Mouse (Mus musculus) small intestine, adult 2 months (tissue): ENCODE measurements around the gene Samd14. TPM values are rescaled to one million over a fixed set of nuclear protein-coding genes. Genes with fewer than 3 reads are reported as not detected.

Experiments
- H3K27ac ChIP-seq: fragments of 200-500 bp; 2 replicates; pipeline ENCODE4 v1.5.1; 2012; ENCODE audit warnings: low read depth, low read length, control low read depth, inconsistent platforms; ENCODE audit not compliant: insufficient read depth
- H3K27me3 ChIP-seq: fragments of 200-500 bp; 2 replicates; pipeline ENCODE4 v1.6.1; 2012; ENCODE audit warnings: mild to moderate bottlenecking, moderate library complexity, low read length, inconsistent platforms; ENCODE audit not compliant: control insufficient read depth, insufficient read depth
- H3K36me3 ChIP-seq: fragments of 200-500 bp; 2 replicates; pipeline ENCODE4 v1.6.1; 2012; ENCODE audit warnings: mild to moderate bottlenecking, low read length, control low read depth, inconsistent platforms; ENCODE audit not compliant: control insufficient read depth, insufficient read depth
- H3K4me1 ChIP-seq: fragments of 200-500 bp; 2 replicates; pipeline ENCODE4 v1.6.1; 2012; ENCODE audit warnings: low read length, inconsistent platforms, mixed read lengths; ENCODE audit not compliant: control insufficient read depth, insufficient read depth, insufficient read length
- H3K4me3 ChIP-seq: fragments of 200-500 bp; 2 replicates; pipeline ENCODE4 v1.5.1; 2012; ENCODE audit warnings: low read depth, mild to moderate bottlenecking, control low read depth, inconsistent platforms, low read length, moderate library complexity
- CTCF ChIP-seq: fragments of 200-500 bp; IDR thresholded peaks from 2 replicates; pipeline ENCODE4 v1.5.1; 2012; ENCODE audit warnings: low read depth, mild to moderate bottlenecking, control low read depth, inconsistent platforms, low read length, moderate library complexity, mixed read lengths; ENCODE audit not compliant: insufficient replicate concordance, insufficient read length; ENCODE audit errors: extremely low read depth
- POLR2A ChIP-seq: fragments of 200-500 bp; IDR thresholded peaks from 2 replicates; pipeline ENCODE4 v1.6.1; 2012; ENCODE audit warnings: low read depth, mild to moderate bottlenecking, control low read depth, inconsistent platforms, low read length, moderate library complexity
- WGBS: fragments of 180-500 bp; shearing (Covaris S2); methylation state at CpG from one replicate; pipeline ENCODE4 v1.1.7; 2018; 5-methylcytosine and 5-hydroxymethylcytosine counted together
- polyA plus RNA-seq: library from polyadenylated mRNA; depleted of rRNA; stranded (reverse); fragments of >200 nt; gene quantifications from 2 replicates; pipeline ENCODE4 v1.2.3, GENCODE M21; 2012; rRNA removed

Samd14 gene
- polyA plus RNA-seq, 1 experiment: 7.2 TPM

DNA sequence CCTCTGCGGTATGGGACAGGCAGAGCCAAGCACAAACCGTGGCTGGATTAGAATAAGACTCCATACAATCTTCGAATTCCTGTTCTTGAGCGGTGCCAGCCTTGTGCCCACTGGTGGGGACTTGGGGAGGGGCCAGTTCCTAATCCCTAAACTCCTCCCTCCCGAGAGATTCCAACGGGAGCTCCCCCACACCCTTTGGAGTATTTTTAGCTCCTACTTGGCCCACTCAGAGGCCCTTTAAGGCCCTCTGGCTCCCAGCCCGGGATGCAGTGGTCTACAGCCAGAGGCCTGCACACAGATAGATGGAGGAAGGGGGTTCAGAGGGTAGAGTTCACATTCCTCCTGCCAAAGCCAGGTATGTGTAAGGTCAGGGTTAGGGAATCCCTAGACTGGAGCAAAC, 61.6 kb downstream of the Samd14 start:
- H3K27me3 ChIP-seq: no peaks in the 10 kb centered on the region
- WGBS: 58% methylated on average over 7 of the region's 7 CpGs
- peaks cover 39% of the 10 kb centered on the region for H3K4me1 ChIP-seq
- TF ChIP-seq POLR2A (no peak), CTCF (no peak)
- H3K36me3 ChIP-seq: peaks cover 16% of the 10 kb centered on the region
- no peak overlapping the region for H3K27ac ChIP-seq
- no peak overlapping the region for H3K4me3 ChIP-seq

DNA sequence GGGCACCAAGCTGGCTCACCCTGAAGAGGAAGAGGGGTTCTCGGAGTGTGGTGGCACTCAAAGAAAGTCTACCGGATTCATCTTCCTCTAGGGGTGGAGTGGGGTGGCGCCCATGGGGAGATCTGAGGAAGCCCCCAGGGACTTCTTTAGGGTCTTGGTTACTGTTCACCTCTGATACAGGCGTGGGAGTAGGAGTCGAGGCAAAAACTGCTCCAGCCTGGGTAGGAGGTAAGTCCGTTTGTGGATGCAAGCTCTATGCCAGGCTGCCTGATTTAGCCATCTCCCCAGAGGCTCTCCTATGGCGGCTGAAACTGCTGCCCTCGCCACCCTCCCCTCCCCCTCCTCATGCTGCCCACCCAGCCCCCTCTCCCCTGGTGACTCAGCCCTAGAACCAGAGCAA, 62.5 kb downstream of the Samd14 start:
- Histone ChIP-seq H3K27me3 (no peaks in the 10 kb centered on the region), H3K36me3 (peaks cover 10% of the 10 kb centered on the region), H3K4me1 (peaks cover 40% of the 10 kb centered on the region), H3K27ac (no peak overlapping the region), H3K4me3 (no peak overlapping the region)
- 82% methylated on average over 8 of the region's 8 CpGs for WGBS
- no peak for TF ChIP-seq POLR2A
- no peak for TF ChIP-seq CTCF

DNA sequence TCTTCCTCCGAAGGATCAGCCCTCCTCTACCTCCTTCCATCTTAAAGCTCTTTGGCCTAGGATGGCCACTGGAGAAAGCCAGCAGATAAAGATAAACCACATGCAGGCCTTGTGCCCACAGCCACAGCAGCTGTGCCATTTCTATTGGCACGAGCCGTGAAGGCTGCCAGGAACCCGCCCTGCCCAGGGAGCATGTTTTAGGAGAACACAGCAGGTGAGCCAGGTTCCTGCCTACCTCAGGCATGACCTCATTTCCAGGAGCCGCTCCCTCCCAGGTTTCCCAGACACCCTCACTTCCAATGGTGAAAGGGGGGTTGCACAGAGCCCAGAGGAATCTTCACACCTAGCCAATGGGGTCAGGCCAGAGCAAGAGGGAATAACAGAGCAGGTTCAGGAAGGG, 63.1 kb downstream of the Samd14 start:
- WGBS: 17% methylated on average over 5 of the region's 5 CpGs
- TF ChIP-seq CTCF (no peak), POLR2A (no peak)
- Histone ChIP-seq H3K4me3 (no peak overlapping the region), H3K27me3 (no peaks in the 10 kb centered on the region), H3K27ac (0 out of 2 replicates have a peak overlapping the region, but pooled peaks have one; percentile 7), H3K4me1 (peaks cover 38% of the 10 kb centered on the region), H3K36me3 (peaks cover 9% of the 10 kb centered on the region)

DNA sequence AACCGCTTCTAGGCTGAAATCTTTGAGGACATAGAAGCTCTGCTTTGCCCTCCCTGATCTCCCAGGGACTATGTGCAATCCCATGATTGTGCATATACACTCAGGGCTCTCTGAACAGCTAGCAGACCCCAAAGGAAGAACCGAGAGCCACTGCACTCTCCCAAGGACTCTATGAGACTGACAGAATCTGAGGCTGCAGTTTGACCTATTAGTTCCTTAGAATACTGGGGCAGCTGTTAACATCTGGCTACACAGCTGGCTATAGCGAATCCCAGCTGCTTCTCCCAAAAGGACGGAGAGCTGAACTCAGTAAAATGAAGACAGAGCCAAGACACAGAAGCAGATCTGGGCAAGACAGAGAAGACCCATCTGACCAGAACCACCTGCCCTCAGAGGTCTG, 64.2 kb downstream of the Samd14 start:
- H3K36me3 ChIP-seq: peaks cover under 1% of the 10 kb centered on the region
- peak overlapping the region; percentile 88 for H3K4me3 ChIP-seq
- no peaks in the 10 kb centered on the region for H3K27me3 ChIP-seq
- no peak for TF ChIP-seq POLR2A
- TF ChIP-seq CTCF: no peak
- peak overlapping the region; percentile 99 for H3K27ac ChIP-seq
- WGBS: 76% methylated on average over 4 of the region's 4 CpGs
- H3K4me1 ChIP-seq: peaks cover 40% of the 10 kb centered on the region

DNA sequence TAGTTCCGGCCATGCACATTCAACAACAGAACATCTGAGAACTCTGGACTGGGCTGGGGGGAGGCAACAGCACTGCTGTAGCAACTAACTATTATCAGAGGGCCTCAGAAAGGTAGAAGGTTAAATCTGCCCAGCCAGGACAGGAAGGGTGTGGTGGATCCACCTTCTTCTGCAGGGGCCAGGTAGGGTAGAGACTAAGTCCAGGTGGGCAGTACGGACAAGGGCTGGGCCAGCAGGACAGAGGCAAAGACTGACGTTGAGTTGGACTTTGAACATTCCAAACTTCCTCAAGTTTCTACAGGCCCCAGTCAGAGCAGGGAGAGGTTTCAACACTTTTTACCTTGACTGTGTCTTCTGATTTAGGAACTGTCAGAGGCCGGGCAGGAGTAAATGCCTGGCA, 65.0 kb downstream of the Samd14 start:
- Histone ChIP-seq H3K27me3 (no peaks in the 10 kb centered on the region), H3K4me3 (peak overlapping the region; percentile 88), H3K36me3 (no peaks in the 10 kb centered on the region; the same call in none of the 2 replicates), H3K27ac (peak overlapping the region; percentile 99), H3K4me1 (peaks cover 46% of the 10 kb centered on the region)
- no peak for TF ChIP-seq POLR2A
- 18% methylated on average over 4 of the region's 4 CpGs for WGBS

DNA sequence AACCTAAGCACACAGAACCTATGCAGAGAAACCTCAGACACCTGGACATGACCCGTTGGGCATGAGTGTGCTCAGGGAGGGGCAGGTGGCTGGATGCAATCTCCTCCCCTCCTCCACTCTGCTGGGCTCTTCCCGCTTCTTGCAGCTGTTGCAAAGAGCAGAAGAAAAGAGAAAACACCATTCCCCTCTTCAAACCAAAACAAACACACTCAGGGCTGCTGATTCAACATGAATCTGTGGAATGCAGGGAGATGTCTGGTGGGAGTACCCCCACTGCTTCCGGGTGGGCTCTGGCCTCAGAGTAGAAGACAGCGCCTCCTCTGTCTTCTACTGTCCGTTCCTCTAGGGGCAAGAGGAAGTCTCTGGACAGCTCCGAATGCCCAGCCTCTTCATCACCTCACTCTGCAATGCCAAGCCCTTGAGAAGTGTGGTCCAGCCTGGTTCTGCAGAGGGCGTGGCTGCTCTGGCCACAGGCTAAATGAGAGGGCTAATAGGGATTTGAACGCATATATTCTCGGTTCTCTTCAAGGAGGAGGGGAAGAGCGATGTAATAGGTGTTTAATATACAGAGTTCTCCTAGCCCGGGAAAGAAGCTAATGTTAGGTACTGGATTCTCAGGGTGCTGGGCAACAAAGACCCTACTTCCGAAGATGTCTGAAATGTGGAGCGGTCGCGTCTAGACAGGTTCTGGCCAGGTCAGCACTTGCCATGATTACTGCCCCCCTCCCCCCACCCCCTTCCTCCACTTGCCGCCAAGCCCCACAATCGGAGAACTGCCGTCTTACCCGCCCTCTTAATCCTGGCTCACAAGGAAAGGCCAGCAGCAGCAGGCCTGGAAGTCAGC, 65.7 kb downstream of the Samd14 start:
- Histone ChIP-seq H3K27ac (peak overlapping the region; percentile 99), H3K4me3 (peak overlapping the region; percentile 88), H3K27me3 (no peaks in the 10 kb centered on the region), H3K36me3 (no peaks in the 10 kb centered on the region; the same call in none of the 2 replicates), H3K4me1 (peaks cover 43% of the 10 kb centered on the region)
- WGBS: 4% methylated on average over 19 of the region's 19 CpGs
- TF ChIP-seq CTCF (peak; percentile 11; the same call in 1 of the 2 replicates), POLR2A (peak; percentile 9; the same call in 1 of the 2 replicates)

Other genes with a start within 250 kb of the Samd14 start
- 0.10 TPM in 1 of 2 replicates, not detected in the other for gene Tmem92, start 227.2 kb upstream of the Samd14 start, polyA plus RNA-seq
- gene Col1a1, start 73.7 kb upstream of the Samd14 start, polyA plus RNA-seq: 49.0 and 51.1 TPM in 2 replicates
- 0.14 TPM in 1 of 2 replicates, not detected in the other for gene Hils1, start 42.3 kb upstream of the Samd14 start, polyA plus RNA-seq
- gene Sgca, start 33.6 kb upstream of the Samd14 start, polyA plus RNA-seq: 1.7 and 3.7 TPM in 2 replicates
- gene Ppp1r9b, start 18.8 kb upstream of the Samd14 start, polyA plus RNA-seq: 17.0 and 29.4 TPM in 2 replicates
- gene Pdk2, start 31.5 kb downstream of the Samd14 start, polyA plus RNA-seq: 67.7 and 167 TPM in 2 replicates
- 91.0 and 156 TPM in 2 replicates for gene Itga3, start 66.9 kb downstream of the Samd14 start, polyA plus RNA-seq
- gene Dlx3, start 110.2 kb downstream of the Samd14 start, polyA plus RNA-seq: 0.13 and 0.33 TPM in 2 replicates
- gene Dlx4, start 136.4 kb downstream of the Samd14 start, polyA plus RNA-seq: not detected in 2 replicates